Mouse (Mus musculus): ENCODE data around the gene Pdcd1lg2. TPM values are rescaled to one million over a fixed set of nuclear protein-coding genes. Genes with fewer than 3 reads are reported as not detected.

Pdcd1lg2 gene
- polyA plus RNA-seq, 1 experiment, result not detected

- no peaks in the 10 kb centered on the region for H3K4me1 ChIP-seq (ENCODE audit: control insufficient read depth, insufficient read depth, low read length)
- H3K27me3 ChIP-seq (ENCODE audit: control insufficient read depth, insufficient read depth, low read length), result no peaks in the 10 kb centered on the region
- H3K27ac ChIP-seq (ENCODE audit: insufficient read depth, low read length), result no peak overlapping the region
- TF ChIP-seq CTCF (IDR thresholded peaks at IDR 0.05; ENCODE audit: borderline replicate concordance, insufficient read depth, low read depth, low read length), result no peak
- TF ChIP-seq POLR2A (IDR thresholded peaks at IDR 0.05; ENCODE audit: borderline replicate concordance, insufficient read depth, low read length), result no peak
- no peak overlapping the region for H3K4me3 ChIP-seq (replicated peaks; ENCODE audit: insufficient read depth, low read depth, low read length)
- no peak for DNase-seq
- WGBS, result 85% methylated on average over 4 of the region's 4 CpGs
Measured at GRCm38 (mm10) chr19:29518922-29519321, 108.2 kb downstream of the Pdcd1lg2 start.

Other genes with a start within 250 kb of the Pdcd1lg2 start
- 17.1 and 17.9 TPM in 2 replicates for gene Jak2, start 159.1 kb upstream of the Pdcd1lg2 start, polyA plus RNA-seq (2012; rRNA removed)
- gene Insl6, start 85.6 kb upstream of the Pdcd1lg2 start, polyA plus RNA-seq (2012; rRNA removed), result 1.0 and 1.2 TPM in 2 replicates
- gene Rln1, start 76.2 kb upstream of the Pdcd1lg2 start, polyA plus RNA-seq (2012; rRNA removed), result 0.49 and 0.79 TPM in 2 replicates
- 31.0 and 34.0 TPM in 2 replicates for gene Plgrkt, start 43.5 kb upstream of the Pdcd1lg2 start, polyA plus RNA-seq (2012; rRNA removed)
- 1.3 and 1.6 TPM in 2 replicates for gene Cd274, start 43.5 kb upstream of the Pdcd1lg2 start, polyA plus RNA-seq (2012; rRNA removed)
- gene Ric1, start 111.4 kb downstream of the Pdcd1lg2 start, polyA plus RNA-seq (2012; rRNA removed), result 28.0 and 30.8 TPM in 2 replicates
- 44.9 and 45.6 TPM in 2 replicates for gene Ermp1, start 237.5 kb downstream of the Pdcd1lg2 start, polyA plus RNA-seq (2012; rRNA removed)